Mouse (Mus musculus) liver, postnatal 0 days (tissue): Measurements from ENCODE around the gene Tdrd9. TPM values are rescaled to one million over a fixed set of nuclear protein-coding genes. Genes with fewer than 3 reads are reported as not detected.
A peak's percentile ranks its signal among the peaks of the same experiment; 100 is the strongest.

Experiments used
- ATAC-seq: fragments of 200-750 bp; cut with Nextera tagmentation; 2 replicates; pipeline ENCODE4 v1.8.0; 2017; ENCODE audit warnings: mild to moderate bottlenecking, moderate library complexity
- DNase-seq: peaks from one replicate; pipeline ENCODE4 v3.0.0-alpha.2; 2016
- H3K27ac ChIP-seq: fragments of 300-500 bp; sonication (generic); 2 replicates; pipeline ENCODE4 v1.5.1; 2014; ENCODE audit warnings: antibody characterized with exemption, moderate library complexity, mild to moderate bottlenecking, low read depth
- H3K27me3 ChIP-seq: fragments of 300-500 bp; sonication (generic); 2 replicates; pipeline ENCODE4 v1.6.1; 2014; ENCODE audit warnings: low read length, control low read depth, mixed read lengths; ENCODE audit not compliant: insufficient read depth
- H3K36me3 ChIP-seq: fragments of 300-500 bp; sonication (generic); replicated peaks from 2 replicates; pipeline ENCODE4 v1.6.1; 2014; ENCODE audit warnings: mild to moderate bottlenecking, control low read depth, low read length, moderate library complexity, mixed read lengths; ENCODE audit not compliant: insufficient read depth
- H3K4me1 ChIP-seq: fragments of 300-500 bp; sonication (generic); 2 replicates; pipeline ENCODE4 v1.6.1; 2014; ENCODE audit warnings: antibody characterized with exemption, mild to moderate bottlenecking, control low read depth; ENCODE audit not compliant: insufficient read depth
- H3K4me2 ChIP-seq: fragments of 300-500 bp; sonication (generic); 2 replicates; pipeline ENCODE4 v1.6.1; 2014; ENCODE audit warnings: low read depth, mild to moderate bottlenecking, low read length, moderate library complexity, mixed read lengths
- H3K4me3 ChIP-seq: fragments of 300-500 bp; sonication (generic); 2 replicates; pipeline ENCODE4 v1.5.1; 2014; ENCODE audit warnings: low read depth, low read length
- H3K9ac ChIP-seq: fragments of 300-500 bp; sonication (generic); replicated peaks from 2 replicates; pipeline ENCODE4 v1.6.1; 2014; ENCODE audit warnings: mild to moderate bottlenecking, moderate library complexity
- H3K9me3 ChIP-seq: fragments of 300-500 bp; sonication (generic); 2 replicates; pipeline ENCODE4 v1.6.1; 2016; ENCODE audit warnings: mild to moderate bottlenecking, control low read depth, low read length, mixed read lengths
- CTCF ChIP-seq: sonication (generic); IDR thresholded peaks from 2 replicates; pipeline ENCODE4 v1.5.1; 2016; ENCODE audit warnings: antibody characterized with exemption, low read depth
- EP300 ChIP-seq: IDR thresholded peaks from 2 replicates; pipeline ENCODE4 v1.6.1; 2016; ENCODE audit warnings: antibody characterized with exemption, low read depth, mild to moderate bottlenecking
- WGBS: fragments of 180-500 bp; shearing (Covaris S2); extraction: QIAGEN DNeasy Blood & Tissue Kit; methylation state at CpG from one replicate; pipeline ENCODE4 v1.1.7; 2014; ENCODE audit not compliant: insufficient replicate concordance; 5-methylcytosine and 5-hydroxymethylcytosine counted together
- polyA plus RNA-seq: library from polyadenylated mRNA; unstranded; fragments of >200 nt; fragmentation: Nextera tagmentation; extraction: Ambion mirVana; gene quantifications from 2 replicates; pipeline ENCODE4 v1.2.1, GENCODE M21; 2015

Tdrd9 gene
- polyA plus RNA-seq, 1 experiment from 2014 or later = 0.21 TPM

DNA sequence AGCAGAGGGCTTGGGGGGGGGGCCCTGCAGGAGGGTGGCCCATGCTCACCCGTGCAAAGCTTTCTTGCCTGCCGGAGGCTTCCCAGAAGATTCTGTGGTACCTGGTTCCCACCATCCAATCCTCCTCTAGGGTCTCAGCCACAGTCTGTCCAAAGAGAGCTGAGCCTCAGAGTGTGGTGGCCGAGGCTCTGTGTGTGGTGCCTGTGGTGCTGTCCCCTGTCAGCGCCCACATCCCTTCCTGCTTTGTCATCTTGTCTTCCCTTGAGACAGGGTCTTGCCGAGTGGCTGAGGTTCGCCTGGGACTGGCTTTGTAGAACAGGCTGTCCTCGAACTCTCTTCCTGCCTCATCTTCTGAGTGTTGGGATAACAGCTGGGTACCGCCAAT, 125.4 kb downstream of the Tdrd9 start:
- H3K4me3 ChIP-seq = no peak overlapping the region
- no peak for ATAC-seq

DNA sequence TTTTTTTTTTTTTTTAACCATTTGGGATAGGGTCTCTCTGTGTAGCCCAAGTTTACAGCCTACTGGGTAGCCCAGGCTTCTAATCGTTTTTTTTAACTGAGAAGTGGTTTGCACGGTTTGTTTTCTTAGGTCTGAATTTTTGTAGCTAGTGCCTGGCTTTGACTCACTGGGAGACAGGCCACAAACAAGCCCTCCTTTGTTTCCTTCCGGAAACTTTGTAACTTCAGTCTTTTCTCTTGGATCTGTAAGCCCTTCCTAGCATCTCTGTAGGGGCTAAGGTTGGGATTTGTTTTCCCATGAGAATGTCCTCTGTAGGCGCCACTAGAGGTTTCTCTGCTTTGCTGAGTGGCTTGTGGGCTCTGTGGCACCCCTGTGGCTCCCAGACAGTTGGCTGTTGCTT, 128.7 kb downstream of the Tdrd9 start:
- WGBS = 66% methylated on average over 4 of the region's 4 CpGs
- Histone ChIP-seq H3K9me3 (no peaks in the 10 kb centered on the region), H3K27ac (no peak overlapping the region), H3K4me1 (peaks cover 4% of the 10 kb centered on the region; the same call in 1 of the 2 replicates), H3K36me3 (no peaks in the 10 kb centered on the region), H3K4me2 (no peak overlapping the region), H3K9ac (no peak overlapping the region), H3K4me3 (no peak overlapping the region), H3K27me3 (no peaks in the 10 kb centered on the region)
- ATAC-seq (no peak), DNase-seq (no peak)
- TF ChIP-seq CTCF = no peak
- no peak for TF ChIP-seq EP300

More for the DNA sequence above, 125.4 kb downstream of the Tdrd9 start:
- TF ChIP-seq EP300 (no peak), CTCF (no peak)
- DNase-seq = no peak
- WGBS = 46% methylated on average over 8 of the region's 8 CpGs
- no peaks in the 10 kb centered on the region for H3K9me3 ChIP-seq
- H3K4me1 ChIP-seq = peaks cover 4% of the 10 kb centered on the region; the same call in 1 of the 2 replicates
- H3K27me3 ChIP-seq = no peaks in the 10 kb centered on the region
- H3K4me2 ChIP-seq = no peak overlapping the region
- no peak overlapping the region for H3K9ac ChIP-seq
- H3K36me3 ChIP-seq = no peaks in the 10 kb centered on the region
- H3K27ac ChIP-seq = no peak overlapping the region

DNA sequence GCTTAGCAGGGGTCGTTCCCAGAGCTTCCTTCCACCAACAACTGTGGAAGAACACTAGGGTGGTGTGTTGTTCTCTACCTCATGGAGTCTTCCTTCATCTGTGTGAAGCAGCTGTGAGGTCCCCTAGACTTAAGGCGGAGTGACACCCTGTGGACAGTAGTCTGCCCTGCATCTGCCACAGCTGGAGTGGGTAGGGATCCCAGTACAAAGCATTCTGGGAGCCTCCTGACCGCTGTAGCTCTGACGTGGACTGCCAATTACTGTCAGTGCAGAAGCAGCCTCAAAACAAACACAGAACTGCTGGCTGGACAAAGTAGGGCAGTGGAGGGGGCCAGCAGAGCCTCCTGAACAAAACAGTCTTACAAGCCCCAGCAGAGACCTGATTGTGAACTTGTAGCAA, 129.7 kb downstream of the Tdrd9 start:
- Histone ChIP-seq H3K27ac (no peak overlapping the region), H3K9ac (no peak overlapping the region), H3K4me2 (no peak overlapping the region), H3K36me3 (no peaks in the 10 kb centered on the region), H3K4me3 (no peak overlapping the region), H3K4me1 (peaks cover 4% of the 10 kb centered on the region; the same call in 1 of the 2 replicates), H3K27me3 (peaks cover 5% of the 10 kb centered on the region; the same call in 1 of the 2 replicates), H3K9me3 (no peaks in the 10 kb centered on the region)
- WGBS = 46% methylated on average over 4 of the region's 4 CpGs
- TF ChIP-seq EP300 (no peak), CTCF (peak; percentile 45)
- no peak for DNase-seq
- peak; percentile 29 for ATAC-seq

DNA sequence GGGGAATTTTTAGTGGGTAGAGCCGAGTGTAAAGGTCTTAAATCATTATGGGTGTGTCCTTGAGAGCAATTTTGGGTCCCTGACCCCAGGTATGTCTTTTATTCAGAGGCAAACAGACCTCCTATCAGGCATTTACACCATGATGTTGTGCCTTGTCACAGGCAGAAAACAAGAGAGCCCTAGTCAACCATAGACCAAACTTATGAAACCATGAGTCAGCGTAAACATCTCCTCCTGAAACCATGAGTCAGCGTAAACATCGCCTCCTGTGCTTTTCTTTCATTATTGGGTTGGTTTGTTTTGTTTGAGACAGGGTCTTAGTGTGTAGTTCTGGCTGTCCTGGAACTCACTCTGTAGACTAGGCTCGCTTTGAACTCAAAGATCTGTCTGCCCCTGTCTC, 131.8 kb downstream of the Tdrd9 start:
- Histone ChIP-seq H3K9ac (no peak overlapping the region), H3K36me3 (no peaks in the 10 kb centered on the region), H3K4me3 (no peak overlapping the region), H3K4me1 (no peaks in the 10 kb centered on the region; the same call in 1 of the 2 replicates), H3K27me3 (peaks cover 5% of the 10 kb centered on the region; the same call in 1 of the 2 replicates), H3K4me2 (no peak overlapping the region), H3K27ac (no peak overlapping the region), H3K9me3 (no peaks in the 10 kb centered on the region)
- WGBS = 72% methylated on average over 5 of the region's 5 CpGs
- no peak for DNase-seq
- TF ChIP-seq EP300 (no peak), CTCF (no peak)
- ATAC-seq = no peak

DNA sequence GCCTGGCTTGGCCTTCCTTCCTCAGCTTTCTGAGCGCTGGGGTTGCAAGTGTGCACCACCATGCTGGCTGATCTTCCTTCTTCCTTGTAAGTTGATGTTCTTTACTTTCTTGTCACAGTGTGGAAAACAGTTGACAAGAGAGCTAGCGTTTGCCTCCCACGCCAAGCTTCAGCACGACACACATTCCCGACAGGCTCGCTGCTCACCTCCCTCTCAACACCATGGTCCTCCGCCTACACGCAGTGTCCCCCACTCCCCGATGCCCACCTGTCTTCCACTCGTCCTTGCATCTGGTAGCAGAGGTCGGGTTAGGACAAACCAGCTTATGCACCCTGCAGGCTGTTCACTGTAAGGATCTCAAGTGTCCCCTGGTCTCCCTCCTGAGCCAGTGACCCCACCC, 133.5 kb downstream of the Tdrd9 start:
- no peak overlapping the region for H3K27ac ChIP-seq
- no peak for ATAC-seq
- H3K9me3 ChIP-seq = no peaks in the 10 kb centered on the region
- no peak overlapping the region for H3K4me2 ChIP-seq
- H3K27me3 ChIP-seq = peaks cover 5% of the 10 kb centered on the region; the same call in 1 of the 2 replicates
- no peak for TF ChIP-seq EP300
- no peaks in the 10 kb centered on the region; the same call in 1 of the 2 replicates for H3K4me1 ChIP-seq
- no peak overlapping the region for H3K9ac ChIP-seq
- 82% methylated on average over 11 of the region's 11 CpGs for WGBS
- no peaks in the 10 kb centered on the region for H3K36me3 ChIP-seq
- no peak overlapping the region for H3K4me3 ChIP-seq
- no peak for DNase-seq

DNA sequence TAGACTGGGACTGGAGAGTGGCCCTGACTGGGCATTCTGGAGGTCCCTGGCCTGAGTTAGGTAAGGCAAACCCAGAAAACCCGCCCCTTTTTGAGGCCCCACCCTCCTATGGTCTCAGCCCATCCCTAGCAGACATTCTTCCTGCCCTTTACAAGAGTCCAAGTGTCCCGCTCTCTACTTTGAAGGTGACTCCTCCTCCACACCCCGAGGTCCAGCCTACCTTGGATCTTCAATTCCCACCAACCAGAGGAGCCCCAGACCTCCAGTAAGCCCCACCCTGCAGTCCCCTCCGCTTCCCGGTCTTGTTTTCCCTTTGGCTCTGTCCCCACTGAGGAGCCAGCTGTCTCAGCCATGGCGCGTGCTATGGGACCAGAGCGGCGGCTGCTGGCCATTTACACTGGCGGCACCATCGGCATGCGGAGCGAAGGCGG, 135.2 kb downstream of the Tdrd9 start, which contains the start of gene Aspg:
Gene Aspg (plus strand): TSS at position 139 of the 431 bp plus-strand sequence.
- H3K4me3 ChIP-seq = peak within 1 kb of the TSS; percentile 37
- peak; percentile 57 for DNase-seq
- peak within 1 kb of the TSS; percentile 55 for H3K4me2 ChIP-seq
- 6% methylated on average over 14 of the region's 14 CpGs for WGBS
- no peak for TF ChIP-seq CTCF
- no peak for TF ChIP-seq EP300
- H3K9me3 ChIP-seq = no peaks in the 10 kb centered on the region
- peak within 1 kb of the TSS; percentile 48 for H3K9ac ChIP-seq
- H3K27me3 ChIP-seq = peaks cover 5% of the 10 kb centered on the region; the same call in 1 of the 2 replicates
- peak; percentile 64 for ATAC-seq
- no peaks in the 10 kb centered on the region; the same call in 1 of the 2 replicates for H3K4me1 ChIP-seq
- H3K27ac ChIP-seq = 0 out of 2 replicates have a peak within 1 kb of the TSS, but pooled peaks have one; percentile 44
- H3K36me3 ChIP-seq = no peaks in the 10 kb centered on the region

DNA sequence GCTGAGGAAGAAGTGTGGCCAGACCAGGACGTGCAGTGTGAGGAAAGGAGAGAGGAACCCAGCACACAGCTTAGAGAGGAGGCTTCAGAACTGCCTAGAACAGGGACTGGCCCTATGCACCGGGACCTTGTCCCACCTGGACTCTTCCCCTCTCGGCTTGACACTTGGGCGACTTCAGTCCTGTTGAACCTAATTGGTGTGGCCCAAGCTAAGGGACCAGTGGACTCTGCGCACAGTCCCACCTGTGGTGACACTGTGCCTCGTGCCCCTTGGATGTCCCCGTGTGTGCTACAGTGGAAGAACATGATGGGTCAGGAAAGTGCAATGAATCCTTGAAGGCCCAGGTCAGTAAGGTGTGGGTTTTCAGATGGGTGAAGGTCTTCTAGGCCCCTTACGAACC, 136.3 kb downstream of the Tdrd9 start:
- H3K9me3 ChIP-seq = no peaks in the 10 kb centered on the region
- whole genome bisulfite sequencing = 74% methylated on average over 8 of the region's 8 CpGs
- 0 out of 2 replicates have a peak overlapping the region, but pooled peaks have one; percentile 48 for H3K9ac ChIP-seq
- peak overlapping the region; percentile 55 for H3K4me2 ChIP-seq
- TF ChIP-seq CTCF (no peak), EP300 (no peak)
- ATAC-seq (no peak), DNase-seq (no peak)
- H3K27ac ChIP-seq = no peak overlapping the region
- H3K27me3 ChIP-seq = peaks cover 5% of the 10 kb centered on the region; the same call in 1 of the 2 replicates
- no peaks in the 10 kb centered on the region; the same call in 1 of the 2 replicates for H3K4me1 ChIP-seq
- peak overlapping the region; percentile 37; the same call in 1 of the 2 replicates for H3K4me3 ChIP-seq
- no peaks in the 10 kb centered on the region for H3K36me3 ChIP-seq
